Mouse (Mus musculus): ENCODE measurements around the gene Rp9. TPM values are rescaled to one million over a fixed set of nuclear protein-coding genes. Genes with fewer than 3 reads are reported as not detected.

The Rp9 gene
- polyA plus RNA-seq, 1 experiment from 2014 or later = 59.1 TPM

DNA sequence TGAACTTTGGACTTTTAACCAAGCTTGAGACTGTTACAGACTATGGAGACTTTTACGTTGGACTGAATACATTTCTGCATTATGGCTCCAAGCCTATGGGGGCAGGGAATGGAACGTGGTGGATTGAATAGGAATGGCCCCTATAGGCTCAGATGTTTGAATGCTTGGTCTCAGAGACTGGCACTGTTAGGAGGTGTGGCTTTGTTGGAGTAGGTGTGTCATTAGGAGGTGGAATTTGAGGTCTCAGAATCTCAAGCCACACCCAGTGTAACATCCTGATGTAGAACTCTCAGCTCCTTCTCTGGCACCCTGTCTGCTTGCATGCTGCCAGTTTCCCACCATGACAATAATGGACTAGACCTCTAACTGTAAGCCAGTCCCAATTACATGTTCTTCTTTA, 36.3 kb downstream of the Rp9 start:
- in situ Hi-C loops (cut with MboI; ENCODE audit: low pct_unique_long_range_greater_than_20kb) = no loop called here
- TF ChIP-seq CTCF (IDR thresholded peaks at IDR 0.05) = no peak
- ChIA-PET CTCF (interaction anchor here (1.1 kb wide), 1 partner anchor 21 kb away, joined by 5 read pairs; the partner anchor contains the start of gene 9530077C05Rik), POLR2A (no interaction called here)
- ATAC-seq = no peak
- DNase-seq (ENCODE audit: low read depth, low spot score) = no peak
- no peaks in the 10 kb centered on the region for H3K27me3 ChIP-seq

GRCm38 (mm10) chr9:22430315-22430840, 39.2 kb downstream of the Rp9 start:
- ChIA-PET CTCF (interaction anchor here (1.3 kb wide), 2 partner anchors 13 to 18 kb away, joined by 3 read pairs; partner anchors contain the start of gene 9530077C05Rik), POLR2A (no interaction called here)
- H3K27me3 ChIP-seq = no peaks in the 10 kb centered on the region
- TF ChIP-seq CTCF (IDR thresholded peaks at IDR 0.05) = no peak
- ATAC-seq (no peak), DNase-seq (ENCODE audit: low read depth, low spot score) (no peak)
- in situ Hi-C loops (cut with MboI; ENCODE audit: low pct_unique_long_range_greater_than_20kb) = no loop called here

GRCm38 (mm10) chr9:22429533-22430241, 39.9 kb downstream of the Rp9 start:
- no peak for TF ChIP-seq CTCF (IDR thresholded peaks at IDR 0.05)

GRCm38 (mm10) chr9:22428666-22429410, 40.7 kb downstream of the Rp9 start:
- CTCF ChIA-PET = interaction anchor here (1.0 kb wide), 1 partner anchor 18 kb away, joined by 3 read pairs; no protein-coding TSS in a partner anchor
- POLR2A ChIA-PET = interaction anchor here (0.7 kb wide), 1 partner anchor 52 kb away, joined by 3 read pairs; no protein-coding TSS in a partner anchor
- in situ Hi-C loops (cut with MboI; ENCODE audit: low pct_unique_long_range_greater_than_20kb) = no loop called here
- no peak for DNase-seq (ENCODE audit: low read depth, low spot score)
- H3K27me3 ChIP-seq = no peaks in the 10 kb centered on the region
- no peak for ATAC-seq
- TF ChIP-seq CTCF (IDR thresholded peaks at IDR 0.05) = no peak

More at GRCm38 (mm10) chr9:22429533-22430241, 39.9 kb downstream of the Rp9 start:
- no peaks in the 10 kb centered on the region for H3K27me3 ChIP-seq
- in situ Hi-C loops (cut with MboI; ENCODE audit: low pct_unique_long_range_greater_than_20kb) = no loop called here
- POLR2A ChIA-PET = no interaction called here
- CTCF ChIA-PET = interaction anchor here (1.3 kb wide), 2 partner anchors 13 to 18 kb away, joined by 3 read pairs; partner anchors contain the start of gene 9530077C05Rik
- DNase-seq (ENCODE audit: low read depth, low spot score) (no peak), ATAC-seq (no peak)

DNA sequence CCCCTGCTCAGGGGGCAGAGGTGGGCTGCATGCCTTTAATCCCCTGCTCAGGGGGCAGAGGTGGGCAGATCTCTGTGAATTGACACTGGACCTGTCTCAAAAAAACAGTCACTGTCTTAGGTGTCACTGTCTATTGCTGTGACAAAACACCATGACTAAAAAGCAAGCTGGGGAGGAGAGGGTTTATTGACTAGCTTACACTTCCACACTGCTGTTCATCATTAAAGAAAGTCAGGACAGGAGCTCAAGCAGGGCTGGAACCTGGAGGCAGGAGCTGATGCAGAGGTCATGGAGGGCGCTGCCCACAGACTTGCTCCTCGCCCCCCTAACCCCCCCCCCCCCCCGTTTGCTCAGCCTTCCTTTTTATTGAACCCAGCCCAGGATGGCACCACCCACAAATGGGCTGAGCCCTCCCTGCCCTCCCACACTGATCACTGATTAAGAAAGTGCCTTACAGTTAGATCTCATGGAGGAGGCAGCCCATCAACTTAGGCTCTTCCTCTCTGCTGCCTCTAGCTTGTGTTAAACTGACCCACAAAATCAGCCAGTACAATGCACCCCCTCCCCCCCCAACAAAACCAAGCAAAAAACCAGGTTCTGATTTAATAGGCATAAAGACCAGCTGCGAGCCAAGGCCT, 41.4 kb downstream of the Rp9 start:
- ChIA-PET POLR2A (interaction anchor here (0.7 kb wide), 1 partner anchor 52 kb away, joined by 3 read pairs; no protein-coding TSS in a partner anchor), CTCF (interaction anchor here (1.0 kb wide), 1 partner anchor 17 kb away, joined by 3 read pairs; no protein-coding TSS in a partner anchor)
- TF ChIP-seq CTCF (IDR thresholded peaks at IDR 0.05) = no peak
- no peak for DNase-seq (ENCODE audit: low read depth, low spot score)
- in situ Hi-C loops (cut with MboI; ENCODE audit: low pct_unique_long_range_greater_than_20kb) = no loop called here
- H3K27me3 ChIP-seq = no peaks in the 10 kb centered on the region
- no peak for ATAC-seq

DNA sequence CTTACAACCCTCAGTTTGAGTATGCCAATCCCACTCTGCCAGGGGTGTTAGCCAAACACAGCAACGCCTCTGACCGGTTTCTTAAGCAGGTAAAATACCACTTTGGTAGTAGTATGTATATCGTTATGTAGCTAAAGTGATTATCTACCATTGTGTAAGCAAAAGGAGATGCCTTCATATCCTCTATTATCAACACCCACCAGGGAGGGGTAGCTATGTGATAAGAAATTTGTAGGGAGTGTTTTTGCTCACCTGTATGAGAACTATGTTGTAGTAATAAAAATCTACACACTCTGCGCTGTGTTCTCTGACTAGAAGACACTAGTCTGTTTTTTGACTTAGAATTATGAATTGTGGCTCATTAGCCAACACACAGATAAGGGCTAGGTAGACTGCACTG, 44.8 kb downstream of the Rp9 start:
- TF ChIP-seq CTCF (IDR thresholded peaks at IDR 0.05) = no peak
- CTCF ChIA-PET = interaction anchor here (3.7 kb wide), 1 partner anchor 13 kb away, joined by 20 read pairs; the partner anchor contains the start of gene 9530077C05Rik
- in situ Hi-C loops (cut with MboI; ENCODE audit: low pct_unique_long_range_greater_than_20kb) = no loop called here

GRCm38 (mm10) chr9:22424196-22424595, 45.3 kb downstream of the Rp9 start:
- H3K27me3 ChIP-seq = no peaks in the 10 kb centered on the region
- ATAC-seq (no peak), DNase-seq (ENCODE audit: low read depth, low spot score) (no peak)
- in situ Hi-C loops (cut with MboI; ENCODE audit: low pct_unique_long_range_greater_than_20kb) = no loop called here
- CTCF ChIA-PET = interaction anchor here (3.7 kb wide), 1 partner anchor 13 kb away, joined by 20 read pairs; the partner anchor contains the start of gene 9530077C05Rik
- no peak for TF ChIP-seq CTCF (IDR thresholded peaks at IDR 0.05)
- POLR2A ChIA-PET = no interaction called here

More for the DNA sequence above, 44.8 kb downstream of the Rp9 start:
- DNase-seq (ENCODE audit: low read depth, low spot score) (no peak), ATAC-seq (no peak)
- POLR2A ChIA-PET = no interaction called here
- H3K27me3 ChIP-seq = no peaks in the 10 kb centered on the region

DNA sequence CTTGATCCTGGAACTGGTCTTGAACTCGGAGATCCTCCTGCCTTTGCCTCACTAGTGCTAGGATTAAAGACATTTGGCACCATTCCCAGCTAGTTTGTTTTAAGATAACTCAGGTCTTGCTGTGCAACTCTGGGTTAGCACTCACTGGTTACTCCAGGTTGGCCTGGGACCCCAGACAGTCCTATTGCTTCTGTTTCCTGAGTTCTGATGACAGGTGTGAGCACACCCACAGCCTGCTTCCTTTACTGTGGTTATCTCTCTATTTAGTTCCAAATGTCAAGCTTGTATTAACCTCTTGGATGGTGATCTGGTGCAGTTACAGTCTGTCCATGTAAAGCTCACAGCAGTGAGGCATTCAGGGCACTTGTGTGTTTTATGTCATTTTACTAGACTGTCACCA, 46.0 kb downstream of the Rp9 start:
- no peaks in the 10 kb centered on the region for H3K27me3 ChIP-seq
- ChIA-PET CTCF (interaction anchor here (3.7 kb wide), 1 partner anchor 12 kb away, joined by 20 read pairs; the partner anchor contains the start of gene 9530077C05Rik), POLR2A (interaction anchor here (1.3 kb wide), 1 partner anchor 12 kb away, joined by 3 read pairs; the partner anchor contains the start of gene 9530077C05Rik)
- ATAC-seq (no peak), DNase-seq (ENCODE audit: low read depth, low spot score) (no peak)
- no peak for TF ChIP-seq CTCF (IDR thresholded peaks at IDR 0.05)
- in situ Hi-C loops (cut with MboI; ENCODE audit: low pct_unique_long_range_greater_than_20kb) = no loop called here

GRCm38 (mm10) chr9:22422559-22422958, 47.0 kb downstream of the Rp9 start:
- no peak for DNase-seq (ENCODE audit: low read depth, low spot score)
- in situ Hi-C loops (cut with MboI; ENCODE audit: low pct_unique_long_range_greater_than_20kb) = no loop called here
- ATAC-seq = no peak
- ChIA-PET POLR2A (interaction anchor here (1.3 kb wide), 1 partner anchor 11 kb away, joined by 3 read pairs; the partner anchor contains the start of gene 9530077C05Rik), CTCF (interaction anchor here (1.1 kb wide), 1 partner anchor 11 kb away, joined by 4 read pairs; the partner anchor contains the start of gene 9530077C05Rik)
- no peak for TF ChIP-seq CTCF (IDR thresholded peaks at IDR 0.05)
- H3K27me3 ChIP-seq = no peaks in the 10 kb centered on the region

GRCm38 (mm10) chr9:22420491-22420890, 49.1 kb downstream of the Rp9 start:
- ChIA-PET CTCF (no interaction called here), POLR2A (interaction anchor here (0.6 kb wide), 1 partner anchor 329 kb away, joined by 3 read pairs; no protein-coding TSS in a partner anchor)
- in situ Hi-C loops (cut with MboI; ENCODE audit: low pct_unique_long_range_greater_than_20kb) = no loop called here
- no peaks in the 10 kb centered on the region for H3K27me3 ChIP-seq
- no peak for ATAC-seq
- TF ChIP-seq CTCF (IDR thresholded peaks at IDR 0.05) = no peak
- no peak for DNase-seq (ENCODE audit: low read depth, low spot score)

Measured in Patski (cell line).